Mouse (Mus musculus) kidney, postnatal 0 days (tissue): ENCODE results near the gene Dleu7. TPM values are rescaled to one million over a fixed set of nuclear protein-coding genes. Genes with fewer than 3 reads are reported as not detected.

Source experiments
- ATAC-seq: fragments of 200-750 bp; cut with Nextera tagmentation; replicated peaks from 2 replicates; pipeline ENCODE4 v1.8.0; 2017; ENCODE audit warnings: low read depth, moderate number of reproducible peaks, moderate TSS enrichment, moderate library complexity; ENCODE audit not compliant: low FRiP score
- DNase-seq: peaks from one replicate; pipeline ENCODE4 v3.0.0-alpha.2; 2016; ENCODE audit warnings: low spot score
- H3K27ac ChIP-seq: fragments of 300-500 bp; sonication (generic); 2 replicates; pipeline ENCODE4 v1.5.1; 2014; ENCODE audit warnings: mild to moderate bottlenecking
- H3K27me3 ChIP-seq: fragments of 300-500 bp; sonication (generic); 2 replicates; pipeline ENCODE4 v1.6.1; 2014; ENCODE audit warnings: low read length, mixed read lengths; ENCODE audit not compliant: insufficient read depth
- H3K36me3 ChIP-seq: fragments of 300-500 bp; sonication (generic); 2 replicates; pipeline ENCODE4 v1.6.1; 2014; ENCODE audit warnings: low read length, mixed read lengths; ENCODE audit not compliant: insufficient read depth
- H3K4me1 ChIP-seq: fragments of 300-500 bp; sonication (generic); replicated peaks from 2 replicates; pipeline ENCODE4 v1.6.1; 2014; ENCODE audit warnings: antibody characterized with exemption, low read length, mixed read lengths; ENCODE audit not compliant: insufficient read depth
- H3K4me2 ChIP-seq: fragments of 300-500 bp; sonication (generic); 2 replicates; pipeline ENCODE4 v1.6.1; 2014; ENCODE audit warnings: mild to moderate bottlenecking, low read length, moderate library complexity, mixed read lengths
- H3K4me3 ChIP-seq: fragments of 300-500 bp; sonication (generic); replicated peaks from 2 replicates; pipeline ENCODE4 v1.5.1; 2014; ENCODE audit warnings: low read depth, low read length
- H3K9ac ChIP-seq: fragments of 300-500 bp; sonication (generic); 2 replicates; pipeline ENCODE4 v1.6.1; 2014; ENCODE audit warnings: low read depth, low read length
- H3K9me3 ChIP-seq: fragments of 300-500 bp; sonication (generic); replicated peaks from 2 replicates; pipeline ENCODE4 v1.6.1; 2016; ENCODE audit warnings: low read length, inconsistent platforms, mixed read lengths
- CTCF ChIP-seq: IDR thresholded peaks from 2 replicates; pipeline ENCODE4 v1.5.1; 2016; ENCODE audit warnings: antibody characterized with exemption, low read depth, mild to moderate bottlenecking, moderate library complexity
- WGBS: fragments of 180-500 bp; shearing (Covaris S2); extraction: QIAGEN DNeasy Blood & Tissue Kit; methylation state at CpG from one replicate; pipeline ENCODE4 v1.1.7; 2014; 5-methylcytosine and 5-hydroxymethylcytosine counted together
- polyA plus RNA-seq: library from polyadenylated mRNA; unstranded; fragments of >200 nt; fragmentation: Nextera tagmentation; extraction: Ambion mirVana; gene quantifications from 2 replicates; pipeline ENCODE4 v1.2.1, GENCODE M21; 2015

Dleu7 gene
- polyA plus RNA-seq, 1 experiment from 2014 or later = 8.7 TPM

- Histone ChIP-seq H3K4me2 (no peak overlapping the region), H3K9ac (no peak overlapping the region), H3K9me3 (no peaks in the 10 kb centered on the region), H3K4me1 (no peaks in the 10 kb centered on the region), H3K4me3 (no peak overlapping the region), H3K27ac (no peak overlapping the region), H3K36me3 (no peaks in the 10 kb centered on the region), H3K27me3 (no peaks in the 10 kb centered on the region)
- no peak for TF ChIP-seq CTCF
- DNase-seq (no peak), ATAC-seq (no peak)
- 64% methylated on average over 7 of the region's 7 CpGs for WGBS
Observed at GRCm38 (mm10) chr14:62248345-62248744, 44.5 kb downstream of the Dleu7 start.

DNA sequence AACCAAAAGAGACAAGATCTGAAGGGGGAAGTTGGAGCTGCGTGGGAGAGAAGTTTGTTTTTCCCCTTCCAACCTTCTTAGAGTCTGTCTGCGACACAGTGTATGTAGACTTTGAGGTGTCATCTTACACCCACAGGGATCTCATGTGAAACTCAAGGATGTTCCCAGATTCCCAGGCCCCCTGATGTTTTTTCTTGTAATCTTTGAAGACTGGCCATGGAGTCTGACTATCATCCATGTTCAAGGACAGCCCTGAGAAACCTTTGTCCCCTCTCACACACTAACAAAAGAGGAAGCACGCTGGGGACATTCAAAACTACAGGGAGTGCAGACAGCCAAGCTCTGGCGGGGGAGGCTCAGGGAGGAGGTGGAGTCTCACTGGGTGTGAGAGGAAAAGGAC is 47.3 kb downstream of the Dleu7 start:
- no peak for TF ChIP-seq CTCF
- H3K4me1 ChIP-seq = no peaks in the 10 kb centered on the region
- no peaks in the 10 kb centered on the region for H3K9me3 ChIP-seq
- 12% methylated on average over 4 of the region's 4 CpGs for WGBS
- ATAC-seq (no peak), DNase-seq (peak; percentile 49)
- no peaks in the 10 kb centered on the region for H3K36me3 ChIP-seq
- H3K4me3 ChIP-seq = no peak overlapping the region
- H3K4me2 ChIP-seq = no peak overlapping the region
- no peaks in the 10 kb centered on the region for H3K27me3 ChIP-seq
- H3K27ac ChIP-seq = no peak overlapping the region
- no peak overlapping the region for H3K9ac ChIP-seq

- Histone ChIP-seq H3K36me3 (no peaks in the 10 kb centered on the region), H3K4me3 (no peak overlapping the region), H3K4me1 (no peaks in the 10 kb centered on the region), H3K4me2 (no peak overlapping the region), H3K9me3 (no peaks in the 10 kb centered on the region), H3K9ac (no peak overlapping the region), H3K27me3 (no peaks in the 10 kb centered on the region), H3K27ac (no peak overlapping the region)
- TF ChIP-seq CTCF = no peak
- 77% methylated on average over 2 of the region's 2 CpGs for WGBS
- no peak for DNase-seq
- no peak for ATAC-seq
Observed at GRCm38 (mm10) chr14:62243530-62243929, 49.3 kb downstream of the Dleu7 start.

DNA sequence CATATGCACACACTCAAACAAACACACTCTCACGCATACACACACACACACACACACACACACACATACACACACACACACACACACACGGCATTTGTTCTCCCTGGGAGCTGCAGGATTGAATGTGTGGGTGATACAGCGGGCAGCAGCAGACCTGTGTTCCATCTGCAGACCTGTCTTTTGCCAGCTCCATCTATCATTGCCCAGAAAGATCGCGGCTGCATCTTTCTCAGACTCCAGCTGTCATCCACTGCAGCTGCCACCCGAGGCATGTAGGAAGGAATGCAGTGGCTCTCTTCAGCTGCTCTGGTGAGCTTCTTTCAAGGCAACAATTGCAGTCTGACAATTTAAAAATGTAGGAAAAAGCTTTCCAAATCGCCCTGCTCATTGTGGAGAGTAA is 56.9 kb downstream of the Dleu7 start:
- no peaks in the 10 kb centered on the region for H3K27me3 ChIP-seq
- no peak for ATAC-seq
- H3K36me3 ChIP-seq = no peaks in the 10 kb centered on the region
- no peaks in the 10 kb centered on the region for H3K9me3 ChIP-seq
- DNase-seq = no peak
- no peak overlapping the region for H3K4me2 ChIP-seq
- no peaks in the 10 kb centered on the region for H3K4me1 ChIP-seq
- no peak for TF ChIP-seq CTCF
- no peak overlapping the region for H3K27ac ChIP-seq
- no peak overlapping the region for H3K4me3 ChIP-seq
- H3K9ac ChIP-seq = no peak overlapping the region
- 66% methylated on average over 7 of the region's 7 CpGs for WGBS

DNA sequence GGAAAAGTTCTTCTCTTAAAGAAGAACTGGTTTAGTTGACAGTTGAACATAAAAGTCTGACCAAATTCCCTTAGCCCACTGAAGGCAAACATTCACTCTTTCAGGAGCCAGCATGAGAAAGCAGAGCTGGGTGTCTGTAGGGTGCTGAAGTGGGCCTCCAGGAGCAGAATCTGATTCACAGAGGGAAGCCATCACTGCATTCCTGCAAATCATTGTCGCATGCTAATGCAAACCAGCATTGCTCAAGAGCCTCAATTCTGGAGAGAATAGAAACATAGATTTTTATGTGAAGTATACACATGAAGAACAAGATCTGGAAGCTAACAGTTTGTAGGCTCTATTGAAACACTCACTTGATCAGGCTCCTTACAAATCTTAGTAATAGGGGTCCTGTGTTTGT is 57.6 kb downstream of the Dleu7 start:
- no peak for ATAC-seq
- no peaks in the 10 kb centered on the region for H3K27me3 ChIP-seq
- H3K4me3 ChIP-seq = no peak overlapping the region
- H3K36me3 ChIP-seq = no peaks in the 10 kb centered on the region
- no peaks in the 10 kb centered on the region for H3K9me3 ChIP-seq
- 46% methylated on average over 1 of the region's 1 CpGs for WGBS
- no peak for TF ChIP-seq CTCF
- no peak overlapping the region for H3K9ac ChIP-seq
- DNase-seq = no peak
- H3K4me2 ChIP-seq = no peak overlapping the region
- no peaks in the 10 kb centered on the region for H3K4me1 ChIP-seq
- no peak overlapping the region for H3K27ac ChIP-seq

- no peak overlapping the region for H3K27ac ChIP-seq
- no peak for TF ChIP-seq CTCF
Observed at GRCm38 (mm10) chr14:62230968-62231367, 61.9 kb downstream of the Dleu7 start.

DNA sequence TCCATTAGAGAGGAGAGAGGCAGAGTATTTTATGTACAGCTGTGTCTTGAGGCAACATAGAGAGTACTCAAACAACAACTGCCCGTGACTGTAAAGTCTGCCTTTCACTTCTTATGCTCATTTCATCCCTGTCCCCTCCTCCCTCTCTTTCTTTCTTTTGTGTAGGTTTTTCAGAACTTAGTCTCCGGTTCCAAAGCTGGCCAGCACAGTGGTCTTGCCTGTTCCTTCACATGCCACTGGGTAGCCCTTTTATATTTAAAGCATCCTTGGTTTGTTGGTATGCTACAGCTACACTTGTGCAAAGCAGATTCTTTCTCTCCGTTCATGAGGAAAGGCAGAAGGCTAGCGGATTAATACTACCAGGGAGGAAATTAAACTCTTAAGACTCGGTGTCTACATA is 65.7 kb downstream of the Dleu7 start:
- Histone ChIP-seq H3K9me3 (no peaks in the 10 kb centered on the region), H3K9ac (no peak overlapping the region), H3K27me3 (no peaks in the 10 kb centered on the region), H3K27ac (no peak overlapping the region), H3K36me3 (no peaks in the 10 kb centered on the region), H3K4me3 (no peak overlapping the region), H3K4me2 (no peak overlapping the region), H3K4me1 (no peaks in the 10 kb centered on the region)
- TF ChIP-seq CTCF = no peak
- DNase-seq (no peak), ATAC-seq (no peak)
- WGBS = 75% methylated on average over 5 of the region's 5 CpGs

More at GRCm38 (mm10) chr14:62230968-62231367, 61.9 kb downstream of the Dleu7 start:
- Histone ChIP-seq H3K36me3 (no peaks in the 10 kb centered on the region), H3K27me3 (no peaks in the 10 kb centered on the region), H3K9me3 (no peaks in the 10 kb centered on the region), H3K4me3 (no peak overlapping the region), H3K4me2 (no peak overlapping the region), H3K4me1 (no peaks in the 10 kb centered on the region), H3K9ac (no peak overlapping the region)
- 37% methylated on average over 3 of the region's 3 CpGs for WGBS
- DNase-seq (peak; percentile 5), ATAC-seq (no peak)
